Mouse (Mus musculus) kidney, postnatal 0 days (tissue): ENCODE data around the gene Ptprcap. TPM values are rescaled to one million over a fixed set of nuclear protein-coding genes. Genes with fewer than 3 reads are reported as not detected.

Experiments used
- ATAC-seq: fragments of 200-750 bp; cut with Nextera tagmentation; replicated peaks from 2 replicates; pipeline ENCODE4 v1.8.0; 2017; ENCODE audit warnings: low read depth, moderate number of reproducible peaks, moderate TSS enrichment, moderate library complexity; ENCODE audit not compliant: low FRiP score
- DNase-seq: peaks from one replicate; pipeline ENCODE4 v3.0.0-alpha.2; 2016; ENCODE audit warnings: low spot score
- H3K27ac ChIP-seq: fragments of 300-500 bp; sonication (generic); 2 replicates; pipeline ENCODE4 v1.5.1; 2014; ENCODE audit warnings: mild to moderate bottlenecking
- H3K27me3 ChIP-seq: fragments of 300-500 bp; sonication (generic); 2 replicates; pipeline ENCODE4 v1.6.1; 2014; ENCODE audit warnings: low read length, mixed read lengths; ENCODE audit not compliant: insufficient read depth
- H3K36me3 ChIP-seq: fragments of 300-500 bp; sonication (generic); 2 replicates; pipeline ENCODE4 v1.6.1; 2014; ENCODE audit warnings: low read length, mixed read lengths; ENCODE audit not compliant: insufficient read depth
- H3K4me1 ChIP-seq: fragments of 300-500 bp; sonication (generic); replicated peaks from 2 replicates; pipeline ENCODE4 v1.6.1; 2014; ENCODE audit warnings: antibody characterized with exemption, low read length, mixed read lengths; ENCODE audit not compliant: insufficient read depth
- H3K4me2 ChIP-seq: fragments of 300-500 bp; sonication (generic); 2 replicates; pipeline ENCODE4 v1.6.1; 2014; ENCODE audit warnings: mild to moderate bottlenecking, low read length, moderate library complexity, mixed read lengths
- H3K4me3 ChIP-seq: fragments of 300-500 bp; sonication (generic); replicated peaks from 2 replicates; pipeline ENCODE4 v1.5.1; 2014; ENCODE audit warnings: low read depth, low read length
- H3K9ac ChIP-seq: fragments of 300-500 bp; sonication (generic); 2 replicates; pipeline ENCODE4 v1.6.1; 2014; ENCODE audit warnings: low read depth, low read length
- H3K9me3 ChIP-seq: fragments of 300-500 bp; sonication (generic); replicated peaks from 2 replicates; pipeline ENCODE4 v1.6.1; 2016; ENCODE audit warnings: low read length, inconsistent platforms, mixed read lengths
- CTCF ChIP-seq: IDR thresholded peaks from 2 replicates; pipeline ENCODE4 v1.5.1; 2016; ENCODE audit warnings: antibody characterized with exemption, low read depth, mild to moderate bottlenecking, moderate library complexity
- WGBS: fragments of 180-500 bp; shearing (Covaris S2); extraction: QIAGEN DNeasy Blood & Tissue Kit; methylation state at CpG from one replicate; pipeline ENCODE4 v1.1.7; 2014; 5-methylcytosine and 5-hydroxymethylcytosine counted together
- polyA plus RNA-seq: library from polyadenylated mRNA; unstranded; fragments of >200 nt; fragmentation: Nextera tagmentation; extraction: Ambion mirVana; gene quantifications from 2 replicates; pipeline ENCODE4 v1.2.1, GENCODE M21; 2015

Ptprcap gene
- polyA plus RNA-seq, 1 experiment from 2014 or later = 0.91 TPM

GRCm38 (mm10) chr19:4147782-4148490, 5.5 kb upstream of the Ptprcap start:
- DNase-seq (no peak), ATAC-seq (0 out of 2 replicates have a peak, but pooled peaks have one; percentile 0)
- Histone ChIP-seq H3K4me1 (peaks cover 11% of the 10 kb centered on the region; the same call in 1 of the 2 replicates), H3K36me3 (peaks cover 14% of the 10 kb centered on the region), H3K9me3 (no peaks in the 10 kb centered on the region), H3K9ac (peak overlapping the region; percentile 93; the same call in 1 of the 2 replicates), H3K4me2 (peak overlapping the region; percentile 89), H3K27me3 (no peaks in the 10 kb centered on the region), H3K27ac (no peak overlapping the region), H3K4me3 (peak overlapping the region; percentile 98)
- 36% methylated on average over 9 of the region's 9 CpGs for WGBS
- no peak for TF ChIP-seq CTCF

DNA sequence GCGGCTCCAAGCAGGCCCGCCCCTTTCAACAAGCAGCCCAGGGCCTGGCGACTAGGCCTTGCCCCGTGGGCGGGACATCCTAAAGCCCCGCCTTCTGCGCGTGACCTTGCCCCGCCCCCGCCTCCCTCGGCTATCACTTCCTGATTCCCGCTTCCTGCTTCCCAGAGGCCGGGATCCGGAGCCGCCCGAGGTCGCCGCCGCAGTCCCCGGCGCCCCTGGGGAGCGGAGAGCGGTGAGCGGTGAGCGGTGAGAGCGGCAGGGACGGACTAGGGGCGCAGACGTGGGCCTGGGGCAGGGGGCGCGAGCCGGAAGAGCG, 5.0 kb upstream of the Ptprcap start, which contains the start of gene Coro1b:
Gene Coro1b, plus strand, starts transcription at position 129 of the 316 bp plus-strand sequence.
- H3K4me2 ChIP-seq = peak within 1 kb of the TSS; percentile 89

GRCm38 (mm10) chr19:4148819-4149218, 4.6 kb upstream of the Ptprcap start:
- no peak for DNase-seq
- ATAC-seq = 0 out of 2 replicates have a peak, but pooled peaks have one; percentile 4
- Histone ChIP-seq H3K27ac (peak overlapping the region; percentile 87), H3K4me1 (peaks cover 11% of the 10 kb centered on the region; the same call in 1 of the 2 replicates), H3K27me3 (no peaks in the 10 kb centered on the region), H3K9ac (peak overlapping the region; percentile 93), H3K36me3 (peaks cover 18% of the 10 kb centered on the region), H3K4me3 (peak overlapping the region; percentile 98), H3K4me2 (peak overlapping the region; percentile 89), H3K9me3 (no peaks in the 10 kb centered on the region)
- WGBS = under 1% methylated on average over 8 of the region's 8 CpGs
- TF ChIP-seq CTCF = no peak

More for the DNA sequence above, 5.0 kb upstream of the Ptprcap start, which contains the start of gene Coro1b:
- ATAC-seq = peak; percentile 91
- H3K4me1 ChIP-seq = peaks cover 11% of the 10 kb centered on the region; the same call in 1 of the 2 replicates
- H3K9ac ChIP-seq = peak within 1 kb of the TSS; percentile 93
- H3K4me3 ChIP-seq = peak within 1 kb of the TSS; percentile 98
- H3K36me3 ChIP-seq = peaks cover 18% of the 10 kb centered on the region
- H3K27me3 ChIP-seq = no peaks in the 10 kb centered on the region
- 0% methylated on average over 33 of the region's 33 CpGs for WGBS
- peak; percentile 96 for DNase-seq
- no peak for TF ChIP-seq CTCF
- no peaks in the 10 kb centered on the region for H3K9me3 ChIP-seq
- peak within 1 kb of the TSS; percentile 87 for H3K27ac ChIP-seq

DNA sequence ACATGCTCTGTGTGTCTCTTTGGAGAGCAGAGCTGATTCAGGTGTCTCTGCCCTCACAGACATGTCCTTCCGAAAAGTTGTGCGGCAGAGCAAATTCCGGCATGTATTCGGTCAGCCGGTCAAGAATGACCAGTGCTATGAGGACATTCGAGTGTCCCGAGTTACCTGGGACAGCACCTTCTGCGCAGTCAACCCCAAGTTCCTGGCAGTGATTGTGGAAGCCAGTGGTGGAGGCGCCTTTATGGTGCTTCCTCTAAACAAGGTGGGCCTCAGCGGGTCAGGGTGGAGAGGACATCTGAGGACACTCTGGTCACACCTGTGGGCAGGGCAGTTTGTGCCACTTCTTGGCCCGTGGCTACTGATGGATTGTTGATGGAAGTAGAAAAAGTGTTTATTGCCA, 4.1 kb upstream of the Ptprcap start:
- H3K9me3 ChIP-seq = no peaks in the 10 kb centered on the region
- peak overlapping the region; percentile 98 for H3K4me3 ChIP-seq
- H3K4me1 ChIP-seq = peaks cover 11% of the 10 kb centered on the region; the same call in 1 of the 2 replicates
- 69% methylated on average over 11 of the region's 11 CpGs for WGBS
- peak overlapping the region; percentile 93 for H3K9ac ChIP-seq
- H3K27ac ChIP-seq = peak overlapping the region; percentile 87; the same call in 1 of the 2 replicates
- DNase-seq = no peak
- no peaks in the 10 kb centered on the region for H3K27me3 ChIP-seq
- H3K4me2 ChIP-seq = peak overlapping the region; percentile 89
- peaks cover 22% of the 10 kb centered on the region for H3K36me3 ChIP-seq
- ATAC-seq = no peak
- TF ChIP-seq CTCF = no peak

GRCm38 (mm10) chr19:4149764-4150461, 3.5 kb upstream of the Ptprcap start:
- WGBS = 92% methylated on average over 17 of the region's 17 CpGs

More at GRCm38 (mm10) chr19:4149764-4150461, 3.5 kb upstream of the Ptprcap start:
- peaks cover 22% of the 10 kb centered on the region for H3K36me3 ChIP-seq
- TF ChIP-seq CTCF = no peak
- 0 out of 2 replicates have a peak overlapping the region, but pooled peaks have one; percentile 2 for H3K9ac ChIP-seq
- H3K27me3 ChIP-seq = no peaks in the 10 kb centered on the region
- peaks cover 11% of the 10 kb centered on the region; the same call in 1 of the 2 replicates for H3K4me1 ChIP-seq
- DNase-seq (no peak), ATAC-seq (0 out of 2 replicates have a peak, but pooled peaks have one; percentile 3)
- H3K4me3 ChIP-seq = no peak overlapping the region
- no peak overlapping the region for H3K27ac ChIP-seq
- H3K9me3 ChIP-seq = no peaks in the 10 kb centered on the region
- H3K4me2 ChIP-seq = peak overlapping the region; percentile 89
